8 mouse cellular contexts compared by ENCODE assay signal in the genomic region with DNA sequence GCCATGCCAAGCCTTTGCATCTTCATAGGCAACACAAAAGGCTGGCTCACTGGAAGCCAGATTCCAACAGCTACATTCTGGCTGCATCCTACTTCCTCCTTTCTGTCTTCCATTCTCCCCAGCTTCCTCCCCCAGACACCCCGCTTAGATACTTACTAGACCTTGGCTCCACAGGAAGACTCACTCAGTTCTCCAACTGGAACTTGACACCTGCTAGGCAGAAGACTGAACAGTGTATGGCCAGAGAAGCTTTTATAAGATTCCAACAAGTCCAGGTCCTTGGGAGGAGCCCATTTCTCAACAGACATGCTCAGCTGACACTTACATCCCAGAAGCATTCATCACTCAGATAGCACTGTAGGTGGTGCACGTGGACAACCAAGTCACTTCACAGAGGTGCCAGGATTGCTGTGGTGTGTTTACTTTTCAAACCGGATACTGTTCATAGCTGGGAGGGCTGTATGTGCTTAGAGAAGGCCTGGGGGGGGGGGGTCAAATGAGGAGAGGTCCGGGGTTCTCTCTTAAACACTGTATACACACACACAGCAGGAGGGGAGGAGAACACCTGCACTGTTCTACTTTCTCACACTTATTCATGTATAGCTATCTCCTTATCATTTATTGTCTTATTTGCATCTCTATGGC. TPM values are rescaled to one million over a fixed set of nuclear protein-coding genes. Genes with fewer than 3 reads are reported as not detected.
DNase-seq lines count a peak whose midpoint lies in the region; ATAC-seq and TF ChIP-seq lines count a peak whose summit lies in the region.

A gene (minus strand): TSS at position 228 of the 645 bp plus-strand sequence.

- no peaks in the 10 kb centered on the region for H3K36me3 ChIP-seq in forebrain, embryonic 12.5 days (replicated peaks)
- H3K36me3 ChIP-seq in limb, embryonic 15.5 days = no peaks in the 10 kb centered on the region
- no peaks in the 10 kb centered on the region for H3K36me3 ChIP-seq in small intestine, adult 2 months (ENCODE audit: control insufficient read depth, insufficient read depth, low read length)

- DNase-seq in lung, adult 2 months = no peak
- no peak for DNase-seq in lung, postnatal 10 days
- no peak for DNase-seq in frontal cortex, postnatal 36 days (ENCODE audit: low spot score in 2 of 2)
- DNase-seq in kidney, postnatal 36 days = no peak

- peak within 1 kb of the TSS; percentile 73 for H3K4me2 ChIP-seq in forebrain, embryonic 12.5 days
- peak within 1 kb of the TSS; percentile 83 for H3K4me2 ChIP-seq in limb, embryonic 15.5 days

- no peaks in the 10 kb centered on the region for H3K4me1 ChIP-seq in lung, adult 2 months (ENCODE audit: control insufficient read depth, insufficient read depth, low read length)
- peaks cover 8% of the 10 kb centered on the region for H3K4me1 ChIP-seq in forebrain, embryonic 12.5 days
- no peaks in the 10 kb centered on the region for H3K4me1 ChIP-seq in limb, embryonic 15.5 days
- H3K4me1 ChIP-seq in small intestine, adult 2 months (ENCODE audit: control insufficient read depth, insufficient read depth, insufficient read length, low read length) = no peaks in the 10 kb centered on the region

- WGBS in lung, adult 2 months = 24% methylated on average over 4 of the region's 4 CpGs
- WGBS in forebrain, embryonic 12.5 days = 67% methylated on average over 4 of the region's 4 CpGs
- 57% methylated on average over 4 of the region's 4 CpGs for WGBS in limb, embryonic 15.5 days
- 23% methylated on average over 4 of the region's 4 CpGs for WGBS in small intestine, adult 2 months

- H3K9ac ChIP-seq in forebrain, embryonic 12.5 days = peak within 1 kb of the TSS; percentile 47
- H3K9ac ChIP-seq in limb, embryonic 15.5 days = peak within 1 kb of the TSS; percentile 35

- TF ChIP-seq POLR2A in lung, adult 2 months (IDR thresholded peaks at IDR 0.05; ENCODE audit: borderline replicate concordance, extremely low read depth, low read depth, low read length) = no peak
- no peak for TF ChIP-seq POLR2A in small intestine, adult 2 months (IDR thresholded peaks at IDR 0.05; ENCODE audit: low read depth, low read length)

- peak within 1 kb of the TSS; percentile 58 for H3K27ac ChIP-seq in forebrain, embryonic 12.5 days
- H3K27ac ChIP-seq in limb, embryonic 15.5 days = no peak within 1 kb of the TSS
- H3K27ac ChIP-seq in small intestine, adult 2 months (ENCODE audit: insufficient read depth, low read depth, low read length) = no peak within 1 kb of the TSS

- TF ChIP-seq CTCF in lung, adult 2 months (IDR thresholded peaks at IDR 0.05; ENCODE audit: insufficient read depth, low read length) = no peak
- no peak for TF ChIP-seq CTCF in small intestine, adult 2 months (IDR thresholded peaks at IDR 0.05; ENCODE audit: extremely low read depth, insufficient read length, insufficient replicate concordance, low read depth, low read length)

- H3K4me3 ChIP-seq in lung, adult 2 months (replicated peaks; ENCODE audit: extremely low read depth, low read depth, low read length) = no peak within 1 kb of the TSS
- H3K4me3 ChIP-seq in forebrain, embryonic 12.5 days (replicated peaks) = peak within 1 kb of the TSS; percentile 46
- H3K4me3 ChIP-seq in limb, embryonic 15.5 days = peak within 1 kb of the TSS; percentile 46
- peak within 1 kb of the TSS; percentile 34 for H3K4me3 ChIP-seq in small intestine, adult 2 months (ENCODE audit: low read depth, low read length)

- H3K9me3 ChIP-seq in forebrain, embryonic 12.5 days = no peaks in the 10 kb centered on the region
- H3K9me3 ChIP-seq in limb, embryonic 15.5 days = no peaks in the 10 kb centered on the region

- 0 out of 2 replicates have a peak, but pooled peaks cover 4% of the 10 kb centered on the region for H3K27me3 ChIP-seq in forebrain, embryonic 12.5 days
- H3K27me3 ChIP-seq in limb, embryonic 15.5 days = no peaks in the 10 kb centered on the region
- peaks cover 2% of the 10 kb centered on the region; the same call in 1 of the 2 replicates for H3K27me3 ChIP-seq in small intestine, adult 2 months (ENCODE audit: control insufficient read depth, insufficient read depth, low read length)

- ATAC-seq in forebrain, embryonic 12.5 days (ENCODE audit: low FRiP score) = no peak
- ATAC-seq in limb, embryonic 15.5 days (ENCODE audit: insufficient number of reproducible peaks, low FRiP score, low TSS enrichment, low read depth) = no peak
- ATAC-seq in cerebellum, adult (ENCODE audit: insufficient number of reproducible peaks, low FRiP score, low TSS enrichment) = no peak

RNA-seq across cellular contexts. Expression of the gene that starts here (rescaled TPM):
- 273 TPM in 1 of 2 replicates, not detected in the other for polyA plus RNA-seq in lung, adult 2 months (2012; rRNA removed)
- not detected in 2 replicates for polyA plus RNA-seq in forebrain, embryonic 12.5 days (2016; fragmentation: Nextera tagmentation; extraction: Ambion mirVana)
- 33.4 and 55.3 TPM in 2 replicates for polyA plus RNA-seq in limb, embryonic 15.5 days (2015; fragmentation: Nextera tagmentation; extraction: Ambion mirVana)
- polyA plus RNA-seq in small intestine, adult 2 months (2012; rRNA removed) = 0.19 TPM in 1 of 2 replicates, not detected in the other
